Mouse (Mus musculus): ENCODE results near the gene Pir. TPM values are rescaled to one million over a fixed set of nuclear protein-coding genes. Genes with fewer than 3 reads are reported as not detected.

Gene Pir
- polyA plus RNA-seq, 1 experiment from 2014 or later = 4.7 TPM

GRCm38 (mm10) chrX:164410562-164410961 lies 141.4 kb downstream of the Pir start:
- Histone ChIP-seq H3K9me3 (ENCODE audit: control insufficient read depth, low read length) (no peaks in the 10 kb centered on the region), H3K4me3 (ENCODE audit: low read length) (no peak overlapping the region), H3K9ac (ENCODE audit: low read depth, low read length) (no peak overlapping the region), H3K27me3 (replicated peaks; ENCODE audit: control insufficient read depth, insufficient read depth, low read length) (no peaks in the 10 kb centered on the region; the same call in 1 of the 2 replicates), H3K36me3 (ENCODE audit: control insufficient read depth, insufficient read depth, low read length) (no peaks in the 10 kb centered on the region), H3K4me2 (ENCODE audit: low read depth, low read length) (no peak overlapping the region), H3K27ac (ENCODE audit: low read length) (no peak overlapping the region; the same call in 1 of the 2 replicates), H3K4me1 (ENCODE audit: control insufficient read depth, insufficient read depth, low read length) (no peaks in the 10 kb centered on the region)
- peak; percentile 96 for ATAC-seq
- 69% methylated on average over 1 of the region's 1 CpGs for WGBS

GRCm38 (mm10) chrX:164416803-164417202 lies 147.6 kb downstream of the Pir start:
- Histone ChIP-seq H3K27me3 (replicated peaks; ENCODE audit: control insufficient read depth, insufficient read depth, low read length) (no peaks in the 10 kb centered on the region), H3K27ac (ENCODE audit: low read length) (no peak overlapping the region), H3K4me3 (ENCODE audit: low read length) (no peak overlapping the region), H3K36me3 (ENCODE audit: control insufficient read depth, insufficient read depth, low read length) (no peaks in the 10 kb centered on the region), H3K4me2 (ENCODE audit: low read depth, low read length) (no peak overlapping the region), H3K9ac (ENCODE audit: low read depth, low read length) (no peak overlapping the region), H3K9me3 (ENCODE audit: control insufficient read depth, low read length) (no peaks in the 10 kb centered on the region), H3K4me1 (ENCODE audit: control insufficient read depth, insufficient read depth, low read length) (no peaks in the 10 kb centered on the region)
- no peak for ATAC-seq
- 76% methylated on average over 2 of the region's 2 CpGs for WGBS

- H3K27ac ChIP-seq (ENCODE audit: low read length) = no peak overlapping the region
- H3K27me3 ChIP-seq (replicated peaks; ENCODE audit: control insufficient read depth, insufficient read depth, low read length) = no peaks in the 10 kb centered on the region
- ATAC-seq = no peak
- no peaks in the 10 kb centered on the region for H3K36me3 ChIP-seq (ENCODE audit: control insufficient read depth, insufficient read depth, low read length)
- no peaks in the 10 kb centered on the region for H3K9me3 ChIP-seq (ENCODE audit: control insufficient read depth, low read length)
- no peak overlapping the region for H3K9ac ChIP-seq (ENCODE audit: low read depth, low read length)
- H3K4me3 ChIP-seq (ENCODE audit: low read length) = no peak overlapping the region
- no peaks in the 10 kb centered on the region for H3K4me1 ChIP-seq (ENCODE audit: control insufficient read depth, insufficient read depth, low read length)
- no peak overlapping the region for H3K4me2 ChIP-seq (ENCODE audit: low read depth, low read length)
These were observed 148.8 kb downstream of the Pir start for GRCm38 (mm10) chrX:164418008-164418407.

GRCm38 (mm10) chrX:164419471-164419939 lies 150.3 kb downstream of the Pir start, which contains the start of gene Piga:
TSS of gene Piga (plus strand) at chrX:164419787.
- Histone ChIP-seq H3K36me3 (ENCODE audit: control insufficient read depth, insufficient read depth, low read length) (no peaks in the 10 kb centered on the region), H3K4me3 (ENCODE audit: low read length) (peak within 1 kb of the TSS; percentile 65), H3K27ac (ENCODE audit: low read length) (peak within 1 kb of the TSS; percentile 72), H3K4me2 (ENCODE audit: low read depth, low read length) (peak within 1 kb of the TSS; percentile 46), H3K4me1 (ENCODE audit: control insufficient read depth, insufficient read depth, low read length) (no peaks in the 10 kb centered on the region), H3K27me3 (replicated peaks; ENCODE audit: control insufficient read depth, insufficient read depth, low read length) (no peaks in the 10 kb centered on the region), H3K9me3 (ENCODE audit: control insufficient read depth, low read length) (no peaks in the 10 kb centered on the region), H3K9ac (ENCODE audit: low read depth, low read length) (peak within 1 kb of the TSS; percentile 78)
- ATAC-seq = peak; percentile 99
- WGBS = 14% methylated on average over 38 of the region's 40 CpGs

- peak; percentile 36 for ATAC-seq
These were observed 150.8 kb downstream of the Pir start for GRCm38 (mm10) chrX:164419955-164420354.

GRCm38 (mm10) chrX:164420518-164420917 lies 151.3 kb downstream of the Pir start:
- Histone ChIP-seq H3K4me3 (ENCODE audit: low read length) (peak overlapping the region; percentile 65), H3K36me3 (ENCODE audit: control insufficient read depth, insufficient read depth, low read length) (no peaks in the 10 kb centered on the region), H3K27ac (ENCODE audit: low read length) (no peak overlapping the region), H3K4me2 (ENCODE audit: low read depth, low read length) (peak overlapping the region; percentile 46), H3K4me1 (ENCODE audit: control insufficient read depth, insufficient read depth, low read length) (no peaks in the 10 kb centered on the region), H3K27me3 (replicated peaks; ENCODE audit: control insufficient read depth, insufficient read depth, low read length) (no peaks in the 10 kb centered on the region), H3K9ac (ENCODE audit: low read depth, low read length) (peak overlapping the region; percentile 78), H3K9me3 (ENCODE audit: control insufficient read depth, low read length) (no peaks in the 10 kb centered on the region)
- WGBS = 30% methylated on average over 3 of the region's 3 CpGs
- no peak for ATAC-seq

More at GRCm38 (mm10) chrX:164419955-164420354, 150.8 kb downstream of the Pir start:
- 17% methylated on average over 13 of the region's 13 CpGs for WGBS
- peak overlapping the region; percentile 65 for H3K4me3 ChIP-seq (ENCODE audit: low read length)
- H3K4me2 ChIP-seq (ENCODE audit: low read depth, low read length) = peak overlapping the region; percentile 46
- no peaks in the 10 kb centered on the region for H3K9me3 ChIP-seq (ENCODE audit: control insufficient read depth, low read length)
- no peaks in the 10 kb centered on the region for H3K27me3 ChIP-seq (replicated peaks; ENCODE audit: control insufficient read depth, insufficient read depth, low read length)
- H3K4me1 ChIP-seq (ENCODE audit: control insufficient read depth, insufficient read depth, low read length) = no peaks in the 10 kb centered on the region
- peak overlapping the region; percentile 72 for H3K27ac ChIP-seq (ENCODE audit: low read length)
- peak overlapping the region; percentile 78 for H3K9ac ChIP-seq (ENCODE audit: low read depth, low read length)
- H3K36me3 ChIP-seq (ENCODE audit: control insufficient read depth, insufficient read depth, low read length) = no peaks in the 10 kb centered on the region

Other genes starting within 250 kb of the Pir start
- 0.28 and 0.33 TPM in 2 replicates for gene Car5b, start 241.4 kb upstream of the Pir start, polyA plus RNA-seq (2015; fragmentation: Nextera tagmentation; extraction: Ambion mirVana)
- gene Siah1b, start 192.9 kb upstream of the Pir start, polyA plus RNA-seq (2015; fragmentation: Nextera tagmentation; extraction: Ambion mirVana) = 16.7 and 20.3 TPM in 2 replicates
- 8.3 and 8.4 TPM in 2 replicates for gene Cltrn, start 180.5 kb upstream of the Pir start, polyA plus RNA-seq (2015; fragmentation: Nextera tagmentation; extraction: Ambion mirVana)
- 124 and 183 TPM in 2 replicates for gene Ace2, start 130.0 kb upstream of the Pir start, polyA plus RNA-seq (2015; fragmentation: Nextera tagmentation; extraction: Ambion mirVana)
- 0.83 and 0.87 TPM in 2 replicates for gene Bmx, start 11.2 kb upstream of the Pir start, polyA plus RNA-seq (2015; fragmentation: Nextera tagmentation; extraction: Ambion mirVana)
- 2.0 and 3.2 TPM in 2 replicates for gene Vegfd, start 104.0 kb downstream of the Pir start, polyA plus RNA-seq (2015; fragmentation: Nextera tagmentation; extraction: Ambion mirVana)
- gene Piga, start 150.4 kb downstream of the Pir start, polyA plus RNA-seq (2015; fragmentation: Nextera tagmentation; extraction: Ambion mirVana) = 20.0 and 21.1 TPM in 2 replicates
- gene Asb11, start 167.6 kb downstream of the Pir start, polyA plus RNA-seq (2015; fragmentation: Nextera tagmentation; extraction: Ambion mirVana) = 0.21 and 0.37 TPM in 2 replicates
- 0.16 TPM in 1 of 2 replicates, not detected in the other for gene Asb9, start 237.0 kb downstream of the Pir start, polyA plus RNA-seq (2015; fragmentation: Nextera tagmentation; extraction: Ambion mirVana)